Mouse (Mus musculus) midbrain, embryonic 13.5 days (tissue): ENCODE measurements at regions not wholly inside any gene's neighbourhood (a gene's known extent, or its start where the extent isn't known, plus 50 kb on each side); places are given as distances from the start of the nearest gene placed in this dataset.
A peak's percentile ranks its signal among the peaks of the same experiment; 100 is the strongest.
"Not testable (repeated sequence)": the region's sequence is repeated elsewhere in the genome, so short reads cannot be mapped to it uniquely, and the experiment has no call there.

Experiments
- ATAC-seq: fragments of 200-750 bp; cut with Nextera tagmentation; 2 replicates; pipeline ENCODE4 v1.8.0; 2017; ENCODE audit warnings: mild to moderate bottlenecking, moderate TSS enrichment, moderate library complexity
- H3K27ac ChIP-seq: fragments of 300-500 bp; sonication (generic); 2 replicates; pipeline ENCODE4 v1.5.1; 2015; ENCODE audit warnings: inconsistent platforms, mild to moderate bottlenecking, moderate library complexity
- H3K27me3 ChIP-seq: fragments of 300-500 bp; sonication (generic); 2 replicates; pipeline ENCODE4 v1.6.1; 2015; ENCODE audit warnings: mild to moderate bottlenecking, inconsistent platforms
- H3K36me3 ChIP-seq: fragments of 300-500 bp; sonication (generic); 2 replicates; pipeline ENCODE4 v1.6.1; 2015; ENCODE audit warnings: mild to moderate bottlenecking, inconsistent platforms
- H3K4me1 ChIP-seq: fragments of 300-500 bp; sonication (generic); replicated peaks from 2 replicates; pipeline ENCODE4 v1.6.1; 2015; ENCODE audit warnings: inconsistent platforms
- H3K4me2 ChIP-seq: fragments of 300-500 bp; sonication (generic); replicated peaks from 2 replicates; pipeline ENCODE4 v1.6.1; 2015; ENCODE audit warnings: moderate library complexity, mild to moderate bottlenecking, inconsistent platforms
- H3K4me3 ChIP-seq: fragments of 300-500 bp; sonication (generic); replicated peaks from 2 replicates; pipeline ENCODE4 v1.5.1; 2015; ENCODE audit warnings: mild to moderate bottlenecking, inconsistent platforms
- H3K9ac ChIP-seq: fragments of 300-500 bp; sonication (generic); replicated peaks from 2 replicates; pipeline ENCODE4 v1.6.1; 2015; ENCODE audit warnings: mild to moderate bottlenecking, inconsistent platforms
- H3K9me3 ChIP-seq: fragments of 300-500 bp; sonication (generic); 2 replicates; pipeline ENCODE4 v1.6.1; 2016; ENCODE audit warnings: mild to moderate bottlenecking, inconsistent platforms
- WGBS: fragments of 180-500 bp; shearing (Covaris S2); methylation state at CpG from one replicate; pipeline ENCODE4 v1.1.7; 2015; 5-methylcytosine and 5-hydroxymethylcytosine counted together

DNA sequence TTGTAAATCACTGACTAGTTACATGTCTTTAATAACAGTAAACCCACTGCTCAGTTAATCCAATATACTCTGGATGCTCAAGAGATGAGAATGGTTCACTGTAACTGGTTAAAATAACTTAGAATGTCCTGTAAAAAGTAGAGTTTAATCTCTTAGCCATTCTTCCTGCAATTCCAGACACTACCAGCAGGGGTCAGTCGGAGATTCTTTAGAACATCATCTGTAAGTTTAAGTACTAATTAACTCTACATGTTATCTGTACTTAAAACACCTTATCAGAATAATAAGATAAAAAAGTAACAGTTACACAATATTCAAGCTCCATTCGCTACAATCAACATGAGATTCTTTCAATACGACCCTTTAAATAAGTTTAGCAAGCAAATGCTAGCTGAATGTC is 58.7 kb upstream of the Olig3 start:
- no peaks in the 10 kb centered on the region for H3K4me1 ChIP-seq
- no peak overlapping the region for H3K4me2 ChIP-seq
- H3K27ac ChIP-seq: no peak overlapping the region
- ATAC-seq: no peak
- no peaks in the 10 kb centered on the region for H3K27me3 ChIP-seq
- H3K4me3 ChIP-seq: no peak overlapping the region
- H3K36me3 ChIP-seq: no peaks in the 10 kb centered on the region
- H3K9ac ChIP-seq: no peak overlapping the region
- WGBS: 63% methylated on average over 3 of the region's 3 CpGs
- H3K9me3 ChIP-seq: no peaks in the 10 kb centered on the region

DNA sequence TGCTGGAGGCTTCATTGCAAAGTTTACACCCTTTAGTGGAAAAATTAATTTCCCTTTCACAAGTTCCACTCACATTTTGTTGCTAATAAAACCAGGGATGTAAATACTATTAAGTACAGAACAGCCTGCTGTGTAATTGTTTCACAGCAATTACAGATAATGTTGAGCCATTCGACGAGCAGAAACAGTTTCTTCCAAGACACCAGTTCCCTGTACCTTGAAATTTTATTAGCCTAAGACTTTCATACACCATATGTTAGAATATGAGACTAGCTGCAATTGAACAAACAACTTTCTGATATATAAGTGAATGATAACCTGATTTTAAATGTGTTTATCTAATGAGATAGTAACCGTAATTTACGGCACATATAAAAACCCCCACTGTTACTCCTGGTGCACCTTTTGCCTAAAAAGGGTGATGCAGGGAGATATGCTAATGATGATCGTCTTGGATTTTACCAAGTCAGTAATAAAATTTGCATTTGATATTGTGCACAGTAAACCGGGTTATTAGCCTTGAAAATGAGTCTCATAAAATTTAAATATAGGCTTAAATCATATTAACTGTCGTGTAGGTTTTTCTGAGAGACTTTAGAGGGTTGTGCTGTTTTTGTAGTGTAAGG is 60.8 kb upstream of the Olig3 start:
- H3K27ac ChIP-seq: no peak overlapping the region
- no peaks in the 10 kb centered on the region for H3K27me3 ChIP-seq
- no peaks in the 10 kb centered on the region for H3K4me1 ChIP-seq
- no peak overlapping the region for H3K9ac ChIP-seq
- no peak overlapping the region for H3K4me2 ChIP-seq
- H3K4me3 ChIP-seq: no peak overlapping the region
- no peak for ATAC-seq
- no peaks in the 10 kb centered on the region for H3K36me3 ChIP-seq
- H3K9me3 ChIP-seq: no peaks in the 10 kb centered on the region
- 85% methylated on average over 7 of the region's 7 CpGs for WGBS

DNA sequence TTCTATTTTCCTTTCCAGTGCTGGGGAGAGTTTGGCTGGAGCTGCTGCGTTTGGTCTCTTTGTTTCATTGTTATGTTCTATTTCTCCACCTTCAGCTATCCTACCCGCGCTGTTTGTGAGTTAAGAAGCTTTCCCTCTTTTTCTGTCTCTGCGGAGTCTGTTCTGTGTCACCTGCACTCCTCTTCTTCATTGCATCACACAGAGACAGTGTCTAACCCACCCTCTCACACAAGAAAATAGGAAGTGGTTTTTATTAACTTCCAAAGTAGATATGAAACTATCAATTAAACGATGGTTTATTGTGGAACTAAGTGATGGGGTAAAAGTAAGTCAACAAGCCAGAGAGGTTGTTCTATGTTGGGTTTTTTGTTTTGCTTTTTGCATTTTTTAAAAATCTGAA is 64.9 kb upstream of the Olig3 start:
- Histone ChIP-seq H3K4me3 (no peak overlapping the region), H3K36me3 (no peaks in the 10 kb centered on the region), H3K9ac (no peak overlapping the region), H3K27ac (no peak overlapping the region), H3K4me2 (no peak overlapping the region), H3K4me1 (no peaks in the 10 kb centered on the region), H3K27me3 (no peaks in the 10 kb centered on the region), H3K9me3 (no peaks in the 10 kb centered on the region)
- ATAC-seq: no peak
- 63% methylated on average over 5 of the region's 5 CpGs for WGBS

- not testable (repeated sequence) for H3K4me1 ChIP-seq, H3K4me3 ChIP-seq, H3K9ac ChIP-seq, H3K27ac ChIP-seq, ATAC-seq, H3K4me2 ChIP-seq, H3K27me3 ChIP-seq, H3K36me3 ChIP-seq, H3K9me3 ChIP-seq
- 89% methylated on average over 3 of the region's 3 CpGs for WGBS
Observed at GRCm38 (mm10) chr10:19291039-19291438, 65.3 kb upstream of the Olig3 start.

DNA sequence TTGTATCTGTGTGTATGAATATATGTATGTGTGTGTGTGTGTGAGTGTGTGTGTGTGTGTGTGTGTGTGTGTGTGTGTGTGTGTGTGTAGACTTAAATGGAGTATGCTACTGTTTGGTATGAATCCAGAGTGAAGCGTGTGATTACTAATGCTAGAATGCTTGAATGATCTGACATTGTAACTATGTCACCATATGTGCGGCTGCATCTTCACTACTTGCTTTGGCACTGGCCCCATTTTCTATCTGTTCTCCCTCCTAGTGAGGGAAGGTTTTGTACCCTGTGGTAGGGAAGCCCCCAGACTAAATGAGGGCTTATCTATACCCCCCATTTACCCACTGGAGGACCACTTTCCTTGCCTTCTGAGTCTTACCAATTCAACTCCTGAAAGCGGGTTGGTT is 74.2 kb upstream of the Olig3 start:
- WGBS: 97% methylated on average over 3 of the region's 3 CpGs
- no peak for ATAC-seq

GRCm38 (mm10) chr10:19281021-19281420 is 75.3 kb upstream of the Olig3 start:
- H3K4me3 ChIP-seq: no peak overlapping the region
- H3K4me1 ChIP-seq: peaks cover 11% of the 10 kb centered on the region
- no peaks in the 10 kb centered on the region for H3K9me3 ChIP-seq
- 89% methylated on average over 4 of the region's 4 CpGs for WGBS
- H3K4me2 ChIP-seq: no peak overlapping the region
- no peak overlapping the region for H3K9ac ChIP-seq
- H3K27ac ChIP-seq: no peak overlapping the region
- H3K27me3 ChIP-seq: no peaks in the 10 kb centered on the region
- no peaks in the 10 kb centered on the region for H3K36me3 ChIP-seq
- ATAC-seq: no peak

More for the DNA sequence above, 74.2 kb upstream of the Olig3 start:
- no peaks in the 10 kb centered on the region for H3K9me3 ChIP-seq
- H3K9ac ChIP-seq: no peak overlapping the region
- no peak overlapping the region for H3K4me2 ChIP-seq
- no peak overlapping the region for H3K27ac ChIP-seq
- no peak overlapping the region for H3K4me3 ChIP-seq
- peaks cover 5% of the 10 kb centered on the region for H3K4me1 ChIP-seq
- no peaks in the 10 kb centered on the region for H3K36me3 ChIP-seq
- H3K27me3 ChIP-seq: no peaks in the 10 kb centered on the region

DNA sequence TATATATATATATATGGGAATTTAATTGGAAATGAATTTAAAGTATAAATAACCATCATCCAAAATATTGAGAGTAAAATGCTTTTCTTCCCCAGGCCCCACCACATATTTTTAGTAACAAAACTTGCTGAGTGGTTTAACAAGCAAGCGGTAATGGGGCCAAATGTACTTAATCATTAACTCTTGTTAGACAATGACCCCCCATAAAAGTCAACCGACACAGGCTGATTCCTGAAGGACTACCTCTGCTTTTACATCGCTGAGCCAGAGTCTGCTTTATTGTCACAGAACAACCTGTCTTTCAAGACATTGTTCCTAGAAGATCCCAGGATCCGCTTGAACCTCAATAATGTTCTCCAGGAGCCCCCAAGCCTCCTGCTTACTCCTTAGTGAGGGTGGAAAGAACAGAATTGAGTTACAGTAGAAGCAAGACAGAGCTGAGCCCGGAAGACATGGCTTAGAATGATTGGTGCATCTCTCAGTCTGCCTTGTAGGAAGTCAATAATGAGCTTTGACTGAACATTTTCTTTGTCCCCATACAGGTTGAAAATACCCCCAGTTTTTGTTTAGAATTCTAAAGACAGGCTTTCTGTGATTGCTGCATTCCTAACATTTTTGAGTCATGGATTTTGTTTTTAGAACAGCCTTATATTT is 78.0 kb upstream of the Olig3 start:
- H3K9ac ChIP-seq: no peak overlapping the region
- ATAC-seq: no peak
- no peak overlapping the region for H3K4me3 ChIP-seq
- peaks cover 11% of the 10 kb centered on the region for H3K4me1 ChIP-seq
- no peaks in the 10 kb centered on the region for H3K9me3 ChIP-seq
- no peak overlapping the region for H3K27ac ChIP-seq
- H3K27me3 ChIP-seq: no peaks in the 10 kb centered on the region
- 72% methylated on average over 5 of the region's 5 CpGs for WGBS
- H3K36me3 ChIP-seq: no peaks in the 10 kb centered on the region
- no peak overlapping the region for H3K4me2 ChIP-seq

DNA sequence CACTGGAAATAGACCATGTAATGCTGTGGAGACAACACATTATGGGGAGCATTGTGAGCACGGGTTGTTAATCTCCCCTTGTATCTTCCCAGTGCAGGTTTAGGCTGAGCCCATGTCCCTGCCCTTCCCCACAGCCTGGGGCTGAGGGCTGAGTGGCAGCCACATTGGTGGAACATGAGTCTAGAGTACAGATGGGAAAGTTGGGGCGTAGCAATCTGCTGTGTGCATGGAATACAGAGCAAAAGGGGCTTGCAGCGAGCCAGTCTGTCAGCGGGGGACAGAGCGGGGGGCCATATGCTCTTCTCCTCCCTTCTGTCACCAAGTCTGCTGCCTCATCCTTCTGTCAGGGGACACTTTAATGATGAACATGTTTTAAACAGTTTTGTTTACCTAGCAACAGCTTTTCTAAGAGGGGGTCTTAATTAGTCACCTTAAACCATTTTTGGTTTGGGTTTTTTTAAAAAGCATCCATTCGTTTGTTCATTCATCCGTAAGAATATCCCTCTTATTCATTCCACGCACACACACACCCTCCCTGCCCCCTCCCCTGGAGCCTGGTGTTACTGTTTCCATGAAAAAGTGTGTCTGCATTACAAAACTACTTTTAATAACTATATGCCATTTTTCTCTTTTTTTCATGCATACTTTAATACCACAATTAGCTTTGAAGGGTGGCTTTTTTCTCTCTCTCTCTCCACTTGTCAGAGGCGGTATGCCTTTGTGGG is 79.1 kb upstream of the Olig3 start:
- ATAC-seq: peak; percentile 93
- Histone ChIP-seq H3K27ac (0 out of 2 replicates have a peak overlapping the region, but pooled peaks have one; percentile 16), H3K4me1 (peaks cover 11% of the 10 kb centered on the region), H3K36me3 (no peaks in the 10 kb centered on the region), H3K4me3 (no peak overlapping the region), H3K9me3 (no peaks in the 10 kb centered on the region), H3K27me3 (no peaks in the 10 kb centered on the region), H3K4me2 (peak overlapping the region; percentile 9; the same call in 1 of the 2 replicates), H3K9ac (no peak overlapping the region)
- WGBS: 30% methylated on average over 9 of the region's 9 CpGs

- Histone ChIP-seq H3K27ac (no peak overlapping the region), H3K27me3 (no peaks in the 10 kb centered on the region), H3K4me1 (peaks cover 11% of the 10 kb centered on the region), H3K9ac (no peak overlapping the region), H3K4me3 (no peak overlapping the region), H3K4me2 (no peak overlapping the region), H3K36me3 (no peaks in the 10 kb centered on the region), H3K9me3 (no peaks in the 10 kb centered on the region)
- no peak for ATAC-seq
- WGBS: 84% methylated on average over 4 of the region's 4 CpGs
Observed at GRCm38 (mm10) chr10:19274985-19275384, 81.3 kb upstream of the Olig3 start.

DNA sequence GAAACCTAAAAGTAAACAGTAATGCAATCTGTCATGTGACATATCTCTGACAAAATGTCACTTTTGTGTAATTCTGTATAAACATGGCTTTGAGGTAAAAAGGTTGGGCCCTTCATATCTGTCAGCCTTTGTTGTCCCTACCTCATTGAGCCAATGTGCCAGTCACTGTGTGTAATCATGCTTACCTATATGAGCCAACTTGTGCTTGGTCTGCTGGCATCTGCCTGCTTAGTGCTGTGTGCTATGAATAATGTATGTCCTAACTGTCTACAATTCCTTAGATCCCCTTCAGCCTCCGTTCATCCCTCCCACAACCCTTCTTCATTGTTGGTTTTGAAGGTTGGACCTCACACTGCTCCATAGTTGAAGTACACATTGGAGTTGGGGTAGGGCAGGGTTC is 86.9 kb upstream of the Olig3 start:
- Histone ChIP-seq H3K9me3 (no peaks in the 10 kb centered on the region), H3K4me1 (no peaks in the 10 kb centered on the region), H3K9ac (no peak overlapping the region), H3K4me3 (no peak overlapping the region), H3K27ac (no peak overlapping the region), H3K4me2 (no peak overlapping the region), H3K36me3 (no peaks in the 10 kb centered on the region), H3K27me3 (no peaks in the 10 kb centered on the region)
- 46% methylated on average over 1 of the region's 1 CpGs for WGBS
- ATAC-seq: no peak

DNA sequence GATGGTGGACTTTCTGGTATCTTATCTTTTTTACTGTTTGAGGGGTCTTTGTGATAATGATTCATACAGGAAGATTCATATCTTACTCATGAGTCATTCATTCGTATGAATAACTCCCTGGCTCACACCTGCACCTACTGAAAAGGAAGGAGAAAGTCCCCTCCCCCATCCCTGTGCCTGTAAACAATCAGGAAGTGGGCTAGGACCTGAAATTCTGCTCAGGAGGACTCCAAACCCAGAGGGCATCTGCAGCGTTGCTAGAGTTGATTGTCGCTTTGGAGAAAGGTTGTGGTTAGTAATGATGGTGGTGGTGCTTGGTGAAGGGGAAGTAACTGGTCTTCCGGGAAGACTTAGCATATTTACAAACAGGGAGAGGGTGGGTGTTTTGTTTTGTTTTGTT is 88.3 kb upstream of the Olig3 start:
- H3K4me3 ChIP-seq: no peak overlapping the region
- 77% methylated on average over 4 of the region's 4 CpGs for WGBS
- H3K4me2 ChIP-seq: no peak overlapping the region
- H3K4me1 ChIP-seq: no peaks in the 10 kb centered on the region
- H3K36me3 ChIP-seq: no peaks in the 10 kb centered on the region
- no peak overlapping the region for H3K9ac ChIP-seq
- H3K9me3 ChIP-seq: no peaks in the 10 kb centered on the region
- no peaks in the 10 kb centered on the region for H3K27me3 ChIP-seq
- ATAC-seq: no peak
- no peak overlapping the region for H3K27ac ChIP-seq

DNA sequence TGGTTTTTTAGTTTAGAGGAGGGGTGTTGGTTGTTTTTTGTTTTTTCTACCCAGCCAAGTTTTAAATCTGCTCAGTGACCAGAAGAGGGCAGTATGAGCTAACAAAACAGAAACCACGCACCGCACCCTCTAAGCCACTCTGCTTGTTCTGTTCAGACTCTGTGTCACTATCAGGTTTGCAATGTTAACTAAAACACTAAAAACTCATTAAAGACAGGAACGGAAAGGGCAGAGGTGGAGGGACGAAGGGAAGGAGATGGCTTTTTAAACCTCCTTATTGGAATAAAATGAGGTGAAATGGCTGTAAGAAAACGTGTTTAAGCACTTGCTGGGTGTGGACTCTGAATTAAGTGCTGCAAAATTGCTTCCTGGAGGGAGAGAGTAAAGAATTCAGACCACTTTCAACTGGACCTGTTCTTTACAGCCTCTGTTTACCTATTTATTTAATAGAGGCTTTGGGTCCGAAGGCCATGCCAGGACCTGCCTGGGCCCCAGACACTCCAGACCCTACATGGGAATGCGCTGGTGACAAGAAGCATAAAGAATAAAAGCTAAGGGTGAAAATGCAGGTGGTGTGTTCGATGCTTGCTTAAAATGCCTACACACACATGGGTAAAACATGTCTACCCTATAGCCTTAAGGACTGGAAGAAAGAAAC is 116.1 kb upstream of the Olig3 start:
- H3K9me3 ChIP-seq: no peaks in the 10 kb centered on the region
- no peak overlapping the region for H3K4me3 ChIP-seq
- H3K4me2 ChIP-seq: no peak overlapping the region
- no peak overlapping the region for H3K27ac ChIP-seq
- no peak overlapping the region for H3K9ac ChIP-seq
- peaks cover 14% of the 10 kb centered on the region; the same call in 1 of the 2 replicates for H3K27me3 ChIP-seq
- no peaks in the 10 kb centered on the region for H3K4me1 ChIP-seq
- no peaks in the 10 kb centered on the region for H3K36me3 ChIP-seq
- peak; percentile 76; the same call in 1 of the 2 replicates for ATAC-seq
- WGBS: 37% methylated on average over 8 of the region's 8 CpGs
